Mouse (Mus musculus) testis, adult 2 months (tissue): ENCODE results near the gene Uri1.

Experiments used
- CTCF ChIP-seq: fragments of 200-500 bp; IDR thresholded peaks from 2 replicates; pipeline ENCODE4 v1.5.1; 2012; ENCODE audit warnings: low read depth, mild to moderate bottlenecking, inconsistent platforms, low read length, moderate library complexity; ENCODE audit not compliant: control insufficient read depth, insufficient read depth, insufficient replicate concordance
- POLR2A ChIP-seq: fragments of 200-500 bp; IDR thresholded peaks from 2 replicates; pipeline ENCODE4 v1.6.1; 2012; ENCODE audit warnings: low read depth, mild to moderate bottlenecking, inconsistent platforms, low read length, moderate library complexity; ENCODE audit not compliant: control insufficient read depth

DNA sequence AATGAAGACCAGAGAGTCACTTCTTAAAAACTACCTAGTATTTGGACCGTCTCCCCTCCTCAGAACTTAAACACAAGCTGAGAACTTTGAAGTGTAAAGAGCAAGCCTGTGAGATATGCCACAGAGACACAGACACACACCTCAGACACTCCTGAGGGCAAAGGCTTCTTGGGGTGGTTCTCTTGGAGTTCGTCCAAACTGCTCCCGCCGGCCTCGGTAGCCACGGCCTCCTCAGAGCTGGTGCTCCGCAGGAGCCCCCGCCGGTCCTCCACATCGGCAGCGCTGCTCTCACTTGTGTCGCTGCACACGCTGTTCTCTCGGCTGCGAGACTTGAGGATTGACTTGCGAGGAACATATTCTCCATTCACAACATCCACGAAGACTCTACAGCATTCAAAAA is 61.0 kb downstream of the Uri1 start:
- TF ChIP-seq POLR2A, result no peak
- TF ChIP-seq CTCF, result no peak
